ENCODE assay signal across 8 mouse cellular contexts in genomic region chr7:90457517-90457916, GRCm38 (mm10). TPM values are rescaled to one million over a fixed set of nuclear protein-coding genes. Genes with fewer than 3 reads are reported as not detected.
DNase-seq lines count a peak whose midpoint lies in the region; ATAC-seq lines count a peak whose summit lies in the region.

No protein-coding gene starts in this region.

- H3K9ac ChIP-seq in hindbrain, embryonic 11.5 days (ENCODE audit: low read depth, low read length): peak overlapping the region; percentile 81
- peak overlapping the region; percentile 84 for H3K9ac ChIP-seq in lung, embryonic 16.5 days (ENCODE audit: low read length)

- no peaks in the 10 kb centered on the region for H3K9me3 ChIP-seq in hindbrain, embryonic 11.5 days (ENCODE audit: control insufficient read depth, low read length)
- no peaks in the 10 kb centered on the region for H3K9me3 ChIP-seq in lung, embryonic 16.5 days (ENCODE audit: control insufficient read depth, low read length)

- DNase-seq in ovary, postnatal 36 days (ENCODE audit: low spot score): peak; percentile 4
- DNase-seq in ovary, postnatal 10 days (ENCODE audit: low spot score): no peak
- DNase-seq in embryo, embryonic 11 days: peak; percentile 64
- peak; percentile 58 for DNase-seq in hindbrain, embryonic 11.5 days (ENCODE audit: low spot score)
- DNase-seq in right cerebral cortex, postnatal 36 days (ENCODE audit: low spot score in 2 of 2): no peak
- no peak for DNase-seq in ovary, adult 18-20 months (ENCODE audit: low spot score)
- no peak for DNase-seq in T-cell, adult 2 months (ENCODE audit: low spot score)

- no peaks in the 10 kb centered on the region for H3K36me3 ChIP-seq in hindbrain, embryonic 11.5 days (ENCODE audit: control insufficient read depth, insufficient read depth, low read length)
- peaks cover 8% of the 10 kb centered on the region; the same call in 1 of the 2 replicates for H3K36me3 ChIP-seq in lung, embryonic 16.5 days (ENCODE audit: control insufficient read depth, insufficient read depth, low read length)

- peak; percentile 74 for ATAC-seq in hindbrain, embryonic 11.5 days (ENCODE audit: low FRiP score)
- peak; percentile 63 for ATAC-seq in lung, embryonic 16.5 days (ENCODE audit: low read depth)

- 22% methylated on average over 10 of the region's 10 CpGs for WGBS in hindbrain, embryonic 11.5 days
- 11% methylated on average over 10 of the region's 10 CpGs for whole genome bisulfite sequencing in lung, embryonic 16.5 days

- peak overlapping the region; percentile 79 for H3K27ac ChIP-seq in hindbrain, embryonic 11.5 days (ENCODE audit: low read depth, low read length)
- peak overlapping the region; percentile 86 for H3K27ac ChIP-seq in lung, embryonic 16.5 days (ENCODE audit: low read length)

- no peaks in the 10 kb centered on the region for H3K27me3 ChIP-seq in hindbrain, embryonic 11.5 days (ENCODE audit: control insufficient read depth, insufficient read depth, low read length)
- no peaks in the 10 kb centered on the region for H3K27me3 ChIP-seq in lung, embryonic 16.5 days (ENCODE audit: control insufficient read depth, insufficient read depth, low read depth, low read length)

- no peaks in the 10 kb centered on the region; the same call in none of the 2 replicates for H3K4me1 ChIP-seq in hindbrain, embryonic 11.5 days (replicated peaks; ENCODE audit: control insufficient read depth, insufficient read depth, low read length)
- no peaks in the 10 kb centered on the region; the same call in 1 of the 2 replicates for H3K4me1 ChIP-seq in lung, embryonic 16.5 days (replicated peaks; ENCODE audit: control insufficient read depth, insufficient read depth, low read length)

- peak overlapping the region; percentile 63 for H3K4me3 ChIP-seq in hindbrain, embryonic 11.5 days (ENCODE audit: low read depth, low read length)
- H3K4me3 ChIP-seq in lung, embryonic 16.5 days (ENCODE audit: low read length): peak overlapping the region; percentile 81

- H3K4me2 ChIP-seq in hindbrain, embryonic 11.5 days (replicated peaks; ENCODE audit: low read depth, low read length): peak overlapping the region; percentile 50
- H3K4me2 ChIP-seq in lung, embryonic 16.5 days (ENCODE audit: low read depth, low read length): peak overlapping the region; percentile 64

RNA-seq across cellular contexts. Expression of gene Tmem126a, which starts 0.5 kb away (rescaled TPM):
- 120 and 122 TPM in 2 replicates for polyA plus RNA-seq in hindbrain, embryonic 11.5 days (2014; fragmentation: Nextera tagmentation; extraction: Ambion mirVana)
- 86.0 and 94.1 TPM in 2 replicates for polyA plus RNA-seq in lung, embryonic 16.5 days (2015; fragmentation: Nextera tagmentation; extraction: Ambion mirVana)

RNA-seq across cellular contexts. Expression of gene Crebzf, which starts 15.0 kb away (rescaled TPM):
- polyA plus RNA-seq in hindbrain, embryonic 11.5 days (2014; fragmentation: Nextera tagmentation; extraction: Ambion mirVana): 48.8 and 59.3 TPM in 2 replicates
- polyA plus RNA-seq in lung, embryonic 16.5 days (2015; fragmentation: Nextera tagmentation; extraction: Ambion mirVana): 15.6 and 16.2 TPM in 2 replicates

RNA-seq across cellular contexts. Expression of gene Tmem126b, which starts 18.3 kb away (rescaled TPM):
- polyA plus RNA-seq in hindbrain, embryonic 11.5 days (2014; fragmentation: Nextera tagmentation; extraction: Ambion mirVana): 42.7 and 42.9 TPM in 2 replicates
- polyA plus RNA-seq in lung, embryonic 16.5 days (2015; fragmentation: Nextera tagmentation; extraction: Ambion mirVana): 33.9 and 34.5 TPM in 2 replicates

RNA-seq across cellular contexts. Expression of gene Dlg2, which starts 19.0 kb away (rescaled TPM):
- 2.1 and 3.1 TPM in 2 replicates for polyA plus RNA-seq in hindbrain, embryonic 11.5 days (2014; fragmentation: Nextera tagmentation; extraction: Ambion mirVana)
- polyA plus RNA-seq in lung, embryonic 16.5 days (2015; fragmentation: Nextera tagmentation; extraction: Ambion mirVana): 1.1 and 1.2 TPM in 2 replicates

RNA-seq across cellular contexts. Expression of gene Ccdc89, which starts 31.1 kb away (rescaled TPM):
- 3.2 and 3.5 TPM in 2 replicates for polyA plus RNA-seq in hindbrain, embryonic 11.5 days (2014; fragmentation: Nextera tagmentation; extraction: Ambion mirVana)
- polyA plus RNA-seq in lung, embryonic 16.5 days (2015; fragmentation: Nextera tagmentation; extraction: Ambion mirVana): 2.1 TPM in 2 replicates

Comparison
In these comparisons a context has a peak if more than half of its experiments do, and no peak if none do; other contexts are left out.
1. DNase-seq: peak in ovary, postnatal 36 days (single experiment), embryo, embryonic 11 days (single experiment) and hindbrain, embryonic 11.5 days (single experiment); none in ovary, postnatal 10 days (single experiment), right cerebral cortex, postnatal 36 days (0 of 2), ovary, adult 18-20 months (single experiment) and T-cell, adult 2 months (single experiment).